Mouse (Mus musculus) hindbrain, embryonic 15.5 days (tissue): ENCODE measurements around the gene Olfr559. TPM values are rescaled to one million over a fixed set of nuclear protein-coding genes. Genes with fewer than 3 reads are reported as not detected.

ENCODE experiments used
- ATAC-seq: fragments of 200-750 bp; cut with Nextera tagmentation; 2 replicates; pipeline ENCODE4 v1.8.0; 2017; ENCODE audit warnings: low read depth, moderate number of reproducible peaks, moderate TSS enrichment; ENCODE audit not compliant: low FRiP score
- H3K27ac ChIP-seq: fragments of 300-500 bp; sonication (generic); replicated peaks from 2 replicates; pipeline ENCODE4 v1.5.1; 2015; ENCODE audit warnings: mild to moderate bottlenecking, inconsistent platforms
- H3K27me3 ChIP-seq: fragments of 300-500 bp; sonication (generic); 2 replicates; pipeline ENCODE4 v1.6.1; 2015; ENCODE audit warnings: control low read depth, inconsistent platforms
- H3K36me3 ChIP-seq: fragments of 300-500 bp; sonication (generic); 2 replicates; pipeline ENCODE4 v1.6.1; 2015; ENCODE audit warnings: control low read depth, inconsistent platforms
- H3K4me1 ChIP-seq: fragments of 300-500 bp; sonication (generic); replicated peaks from 2 replicates; pipeline ENCODE4 v1.6.1; 2015; ENCODE audit warnings: control low read depth, inconsistent platforms
- H3K4me2 ChIP-seq: fragments of 300-500 bp; sonication (generic); 2 replicates; pipeline ENCODE4 v1.6.1; 2015; ENCODE audit warnings: moderate library complexity, mild to moderate bottlenecking, inconsistent platforms
- H3K4me3 ChIP-seq: fragments of 300-500 bp; sonication (generic); 2 replicates; pipeline ENCODE4 v1.5.1; 2015; ENCODE audit warnings: mild to moderate bottlenecking, inconsistent platforms
- H3K9ac ChIP-seq: fragments of 300-500 bp; sonication (generic); 2 replicates; pipeline ENCODE4 v1.6.1; 2015; ENCODE audit warnings: inconsistent platforms
- H3K9me3 ChIP-seq: fragments of 300-500 bp; sonication (generic); 2 replicates; pipeline ENCODE4 v1.6.1; 2016; ENCODE audit warnings: control low read depth, inconsistent platforms
- WGBS: fragments of 180-500 bp; shearing (Covaris S2); methylation state at CpG from one replicate; pipeline ENCODE4 v1.1.7; 2015; 5-methylcytosine and 5-hydroxymethylcytosine counted together
- polyA plus RNA-seq: library from polyadenylated mRNA; unstranded; fragments of >200 nt; fragmentation: Nextera tagmentation; extraction: Ambion mirVana; gene quantifications from 2 replicates; pipeline ENCODE4 v1.2.1, GENCODE M21; 2015

Gene Olfr559
- polyA plus RNA-seq: not detected in 2 replicates

- H3K9ac ChIP-seq: no peak within 1 kb of the TSS
- no peak within 1 kb of the TSS for H3K4me3 ChIP-seq
- H3K27ac ChIP-seq: no peak within 1 kb of the TSS
- no peak within 1 kb of the TSS for H3K4me2 ChIP-seq
- no peaks in the 10 kb centered on the region for H3K4me1 ChIP-seq
- no peaks in the 10 kb centered on the region for H3K36me3 ChIP-seq
- H3K27me3 ChIP-seq: no peaks in the 10 kb centered on the region
- no peaks in the 10 kb centered on the region for H3K9me3 ChIP-seq
- ATAC-seq: no peak
Measured at GRCm38 (mm10) chr7:102727391-102727790, at the start of gene Olfr559. Gene Olfr559, minus strand, starts transcription at chr7:102727491.

GRCm38 (mm10) chr7:102770921-102771320, 43.6 kb upstream of the Olfr559 start, which contains the start of gene Olfr561:
Gene Olfr561, plus strand, starts transcription at chr7:102771221.
- Histone ChIP-seq H3K4me3 (no peak within 1 kb of the TSS), H3K4me2 (no peak within 1 kb of the TSS), H3K27me3 (no peaks in the 10 kb centered on the region), H3K36me3 (no peaks in the 10 kb centered on the region), H3K9me3 (no peaks in the 10 kb centered on the region), H3K9ac (no peak within 1 kb of the TSS), H3K27ac (no peak within 1 kb of the TSS), H3K4me1 (no peaks in the 10 kb centered on the region)
- no peak for ATAC-seq
- WGBS: 84% methylated on average over 2 of the region's 2 CpGs

DNA sequence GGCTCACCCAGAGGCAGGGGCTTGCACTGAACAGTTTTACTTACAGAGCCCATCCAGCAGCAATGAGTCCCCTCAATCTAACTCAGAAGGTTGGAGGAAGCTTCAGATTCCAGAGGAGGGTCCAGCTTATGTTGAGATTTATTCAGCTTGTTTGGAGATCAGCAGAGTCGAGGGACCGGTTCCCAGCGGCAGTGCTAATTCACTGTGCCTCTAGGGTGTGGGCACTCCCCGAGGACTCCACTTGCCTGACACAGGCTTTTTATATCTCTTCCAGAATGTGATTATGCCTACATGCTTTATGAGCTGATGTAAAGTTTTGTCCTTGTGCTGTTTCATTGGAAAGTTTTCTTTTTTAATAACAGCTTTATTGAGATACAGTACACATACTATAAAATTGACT, 32.0 kb upstream of the Olfr559 start, which contains the start of the genes Olfr560 and Olfr78:
Gene Olfr560, minus strand, starts transcription at position 101 of the 400 bp plus-strand sequence.
Gene Olfr78, minus strand, starts transcription at position 206 of the 400 bp plus-strand sequence.
- ATAC-seq: no peak
- WGBS: 76% methylated on average over 4 of the region's 4 CpGs

GRCm38 (mm10) chr7:102752086-102752485, 24.8 kb upstream of the Olfr559 start:
- Histone ChIP-seq H3K27me3 (no peaks in the 10 kb centered on the region), H3K4me1 (no peaks in the 10 kb centered on the region), H3K4me2 (no peak overlapping the region), H3K4me3 (no peak overlapping the region), H3K36me3 (no peaks in the 10 kb centered on the region), H3K9ac (no peak overlapping the region), H3K27ac (no peak overlapping the region), H3K9me3 (no peaks in the 10 kb centered on the region)
- ATAC-seq: no peak
- WGBS: 28% methylated on average over 1 of the region's 1 CpGs

More for the DNA sequence above, 32.0 kb upstream of the Olfr559 start, which contains the start of the genes Olfr560 and Olfr78:
- Histone ChIP-seq H3K36me3 (no peaks in the 10 kb centered on the region), H3K27me3 (no peaks in the 10 kb centered on the region), H3K9me3 (no peaks in the 10 kb centered on the region), H3K4me3 (no peak within 1 kb of the TSS), H3K27ac (no peak within 1 kb of the TSS), H3K4me1 (no peaks in the 10 kb centered on the region), H3K4me2 (no peak within 1 kb of the TSS), H3K9ac (no peak within 1 kb of the TSS)

DNA sequence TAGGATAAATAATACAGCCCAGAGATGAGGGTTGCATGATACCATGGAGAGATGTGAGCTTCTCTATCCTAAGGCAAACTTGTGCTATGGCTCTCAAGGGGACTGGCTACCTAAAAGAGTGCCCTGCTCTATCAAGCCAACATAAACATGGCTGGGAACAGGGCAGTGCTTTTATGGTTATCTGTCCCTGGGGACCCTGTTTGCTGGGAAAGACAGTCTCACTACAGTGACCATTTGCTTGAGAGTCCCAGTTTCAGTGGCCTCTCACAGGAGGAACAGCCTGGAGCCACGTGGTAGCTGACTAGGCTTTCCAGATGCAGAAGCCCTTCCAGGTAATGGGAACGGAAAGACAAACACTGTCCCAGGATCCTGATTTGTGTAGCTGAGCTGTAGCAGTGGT, 10.4 kb upstream of the Olfr559 start:
- no peak overlapping the region for H3K9ac ChIP-seq
- H3K4me3 ChIP-seq: no peak overlapping the region
- no peak overlapping the region for H3K27ac ChIP-seq
- no peaks in the 10 kb centered on the region for H3K27me3 ChIP-seq
- 61% methylated on average over 2 of the region's 2 CpGs for WGBS
- H3K36me3 ChIP-seq: no peaks in the 10 kb centered on the region
- H3K4me1 ChIP-seq: no peaks in the 10 kb centered on the region
- no peak overlapping the region for H3K4me2 ChIP-seq
- no peak for ATAC-seq
- H3K9me3 ChIP-seq: no peaks in the 10 kb centered on the region

DNA sequence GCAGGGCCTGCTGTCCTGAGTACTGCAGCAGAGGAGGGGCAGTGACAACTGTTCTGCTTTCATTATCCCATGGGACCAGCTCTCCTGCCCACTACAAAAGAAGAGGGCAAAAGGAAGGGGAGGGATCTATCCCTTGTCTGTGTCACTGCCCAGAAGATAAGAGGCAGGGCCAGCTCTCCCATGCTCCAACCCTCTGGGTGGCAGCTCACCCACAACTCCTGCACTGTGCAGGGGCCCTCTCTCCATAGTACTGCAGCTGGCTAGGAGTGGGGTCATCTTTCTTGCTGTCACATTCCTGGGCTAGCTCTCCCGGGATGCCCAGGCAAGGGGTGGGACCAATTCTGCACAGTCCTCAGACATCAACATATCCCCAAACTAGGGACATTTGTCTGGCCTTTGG, 6.5 kb upstream of the Olfr559 start:
- Histone ChIP-seq H3K9me3 (no peaks in the 10 kb centered on the region), H3K4me2 (no peak overlapping the region), H3K9ac (no peak overlapping the region), H3K27me3 (no peaks in the 10 kb centered on the region), H3K27ac (no peak overlapping the region), H3K4me3 (no peak overlapping the region), H3K36me3 (no peaks in the 10 kb centered on the region), H3K4me1 (no peaks in the 10 kb centered on the region)
- WGBS: 41% methylated on average over 1 of the region's 1 CpGs
- peak; percentile 59; the same call in 1 of the 2 replicates for ATAC-seq

DNA sequence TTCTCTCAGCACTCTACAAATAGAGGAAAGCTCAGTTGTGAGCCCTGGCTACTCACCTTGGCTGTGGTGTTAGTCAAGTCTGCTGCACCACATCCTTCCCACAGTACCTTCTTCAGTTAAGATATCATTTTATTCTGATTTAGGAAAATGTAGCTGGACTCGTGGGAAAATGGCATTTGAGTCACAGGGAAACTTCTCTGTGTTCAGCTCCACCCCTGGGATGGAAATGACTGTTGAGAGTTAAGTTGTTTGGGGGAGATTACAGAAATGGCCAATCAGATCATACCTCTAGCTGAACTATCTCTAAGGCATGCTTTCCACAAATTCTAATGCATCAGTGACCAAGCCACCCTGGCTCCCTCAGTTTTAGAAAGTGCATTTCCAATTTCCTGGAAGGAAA, 8.3 kb downstream of the Olfr559 start, which contains the start of gene Olfr33:
Gene Olfr33, minus strand, starts transcription at position 101 of the 400 bp plus-strand sequence.
- Histone ChIP-seq H3K4me3 (no peak within 1 kb of the TSS), H3K9me3 (no peaks in the 10 kb centered on the region), H3K27ac (no peak within 1 kb of the TSS), H3K4me2 (no peak within 1 kb of the TSS), H3K4me1 (no peaks in the 10 kb centered on the region), H3K36me3 (no peaks in the 10 kb centered on the region), H3K27me3 (no peaks in the 10 kb centered on the region), H3K9ac (no peak within 1 kb of the TSS)
- no peak for ATAC-seq
- WGBS: 43% methylated on average over 1 of the region's 1 CpGs

GRCm38 (mm10) chr7:102701915-102702314, 25.4 kb downstream of the Olfr559 start, which contains the start of gene Olfr558:
Gene Olfr558, plus strand, starts transcription at chr7:102702215.
- H3K27ac ChIP-seq: no peak within 1 kb of the TSS
- no peaks in the 10 kb centered on the region for H3K9me3 ChIP-seq
- H3K9ac ChIP-seq: no peak within 1 kb of the TSS
- H3K4me3 ChIP-seq: no peak within 1 kb of the TSS
- H3K36me3 ChIP-seq: no peaks in the 10 kb centered on the region
- H3K27me3 ChIP-seq: no peaks in the 10 kb centered on the region
- H3K4me2 ChIP-seq: no peak within 1 kb of the TSS
- no peaks in the 10 kb centered on the region for H3K4me1 ChIP-seq
- no peak for ATAC-seq

GRCm38 (mm10) chr7:102698461-102698860, 28.8 kb downstream of the Olfr559 start:
- no peaks in the 10 kb centered on the region for H3K4me1 ChIP-seq
- H3K27me3 ChIP-seq: no peaks in the 10 kb centered on the region
- no peaks in the 10 kb centered on the region for H3K9me3 ChIP-seq
- H3K4me2 ChIP-seq: no peak overlapping the region
- no peak for ATAC-seq
- H3K9ac ChIP-seq: no peak overlapping the region
- H3K36me3 ChIP-seq: no peaks in the 10 kb centered on the region
- WGBS: 91% methylated on average over 7 of the region's 7 CpGs
- H3K27ac ChIP-seq: no peak overlapping the region
- no peak overlapping the region for H3K4me3 ChIP-seq

DNA sequence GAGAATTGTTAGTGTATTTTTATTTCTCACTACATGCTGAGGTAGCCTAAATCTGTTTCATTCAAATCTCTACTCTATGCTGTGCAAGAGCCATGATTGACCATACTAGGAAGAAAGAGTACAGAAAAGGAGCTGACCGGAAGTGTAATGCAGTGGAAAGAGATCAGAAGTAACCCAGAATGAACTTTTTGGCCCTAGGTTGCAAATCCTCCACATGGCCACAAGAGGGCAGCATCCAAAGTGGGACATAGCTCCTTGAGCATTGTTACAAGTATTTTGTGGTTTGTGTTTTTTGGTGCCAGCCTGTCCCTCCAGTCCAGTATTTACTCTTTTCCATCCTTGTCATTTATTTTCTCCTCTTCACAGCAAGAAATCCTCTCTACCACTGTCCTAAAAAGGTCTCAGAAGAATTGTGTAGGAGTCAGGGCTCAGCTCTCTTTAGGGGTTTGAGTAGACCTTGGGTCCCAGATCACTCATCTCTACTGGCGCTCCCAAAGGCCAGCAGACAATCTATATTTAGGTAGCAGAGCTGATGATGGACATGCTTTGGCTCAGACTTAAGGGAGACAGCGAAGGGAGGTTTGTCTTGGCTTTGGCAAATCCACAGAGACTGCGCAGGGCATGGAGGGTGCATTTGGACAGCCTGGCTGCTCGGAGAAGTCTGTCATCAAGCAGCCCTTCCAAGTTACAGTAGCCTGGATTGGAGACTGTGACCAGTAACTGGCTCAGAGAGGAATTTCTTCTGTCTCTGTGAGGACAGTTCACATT, 31.7 kb downstream of the Olfr559 start, which contains the start of gene Olfr557:
Gene Olfr557, plus strand, starts transcription at position 553 of the 768 bp plus-strand sequence.
- Histone ChIP-seq H3K27me3 (no peaks in the 10 kb centered on the region), H3K4me1 (no peaks in the 10 kb centered on the region), H3K4me3 (no peak within 1 kb of the TSS), H3K36me3 (no peaks in the 10 kb centered on the region), H3K4me2 (no peak within 1 kb of the TSS), H3K9me3 (no peaks in the 10 kb centered on the region), H3K9ac (no peak within 1 kb of the TSS), H3K27ac (no peak within 1 kb of the TSS)
- ATAC-seq: no peak
- 81% methylated on average over 5 of the region's 5 CpGs for WGBS

- H3K9ac ChIP-seq: peak within 1 kb of the TSS; percentile 75
- peak; percentile 100 for ATAC-seq
- no peaks in the 10 kb centered on the region for H3K36me3 ChIP-seq
- WGBS: under 1% methylated on average over 38 of the region's 40 CpGs
- peak within 1 kb of the TSS; percentile 76 for H3K27ac ChIP-seq
- H3K4me1 ChIP-seq: no peaks in the 10 kb centered on the region
- peak within 1 kb of the TSS; percentile 82 for H3K4me2 ChIP-seq
- H3K27me3 ChIP-seq: no peaks in the 10 kb centered on the region
- H3K4me3 ChIP-seq: peak within 1 kb of the TSS; percentile 69
- H3K9me3 ChIP-seq: no peaks in the 10 kb centered on the region
Measured at GRCm38 (mm10) chr7:102686944-102687501, 40.3 kb downstream of the Olfr559 start, which contains the start of gene Trim68. Gene Trim68, minus strand, starts transcription at chr7:102687327.

GRCm38 (mm10) chr7:102681916-102682315, 45.4 kb downstream of the Olfr559 start:
- Histone ChIP-seq H3K9me3 (no peaks in the 10 kb centered on the region), H3K4me3 (no peak overlapping the region), H3K9ac (no peak overlapping the region), H3K36me3 (no peaks in the 10 kb centered on the region), H3K4me1 (no peaks in the 10 kb centered on the region), H3K27ac (no peak overlapping the region), H3K27me3 (no peaks in the 10 kb centered on the region), H3K4me2 (no peak overlapping the region)
- 89% methylated on average over 1 of the region's 1 CpGs for WGBS
- no peak for ATAC-seq
